Mouse (Mus musculus) liver, embryonic 12.5 days (tissue): ENCODE measurements around the gene Uggt1. TPM values are rescaled to one million over a fixed set of nuclear protein-coding genes. Genes with fewer than 3 reads are reported as not detected.

ENCODE experiments used
- ATAC-seq: fragments of 200-750 bp; cut with Nextera tagmentation; 2 replicates; pipeline ENCODE4 v1.8.0; 2017; ENCODE audit warnings: moderate number of reproducible peaks, mild to moderate bottlenecking, moderate library complexity
- H3K27ac ChIP-seq: fragments of 300-500 bp; sonication (generic); 2 replicates; pipeline ENCODE4 v1.5.1; 2016; ENCODE audit warnings: mild to moderate bottlenecking
- H3K27me3 ChIP-seq: fragments of 300-500 bp; sonication (generic); replicated peaks from 2 replicates; pipeline ENCODE4 v1.6.1; 2016; ENCODE audit warnings: mild to moderate bottlenecking, moderate library complexity
- H3K36me3 ChIP-seq: fragments of 300-500 bp; sonication (generic); 2 replicates; pipeline ENCODE4 v1.6.1; 2016; ENCODE audit warnings: mild to moderate bottlenecking, moderate library complexity
- H3K4me1 ChIP-seq: fragments of 300-500 bp; sonication (generic); 2 replicates; pipeline ENCODE4 v1.6.1; 2016
- H3K4me2 ChIP-seq: fragments of 300-500 bp; sonication (generic); 2 replicates; pipeline ENCODE4 v1.6.1; 2016; ENCODE audit warnings: mild to moderate bottlenecking, moderate library complexity
- H3K4me3 ChIP-seq: fragments of 300-500 bp; sonication (generic); 2 replicates; pipeline ENCODE4 v1.5.1; 2016; ENCODE audit warnings: mild to moderate bottlenecking, moderate library complexity
- H3K9ac ChIP-seq: fragments of 300-500 bp; sonication (generic); 2 replicates; pipeline ENCODE4 v1.6.1; 2016; ENCODE audit warnings: mild to moderate bottlenecking, moderate library complexity
- H3K9me3 ChIP-seq: fragments of 300-500 bp; sonication (generic); replicated peaks from 2 replicates; pipeline ENCODE4 v1.6.1; 2016; ENCODE audit warnings: mild to moderate bottlenecking, moderate library complexity
- WGBS: fragments of 180-500 bp; shearing (Covaris S2); methylation state at CpG from one replicate; pipeline ENCODE4 v1.1.7; 2016; ENCODE audit not compliant: insufficient replicate concordance; 5-methylcytosine and 5-hydroxymethylcytosine counted together
- polyA plus RNA-seq: library from polyadenylated mRNA; unstranded; fragments of >200 nt; fragmentation: Nextera tagmentation; extraction: Ambion mirVana; gene quantifications from 2 replicates; pipeline ENCODE4 v1.2.1, GENCODE M21; 2016

Uggt1 gene
- polyA plus RNA-seq, 1 experiment from 2014 or later = 28.5 TPM

GRCm38 (mm10) chr1:36129126-36129525 lies 115.4 kb downstream of the Uggt1 start:
- peaks cover 52% of the 10 kb centered on the region for H3K4me1 ChIP-seq
- no peak overlapping the region for H3K4me2 ChIP-seq
- no peaks in the 10 kb centered on the region for H3K36me3 ChIP-seq
- peaks cover 2% of the 10 kb centered on the region; the same call in 1 of the 2 replicates for H3K27me3 ChIP-seq
- peak overlapping the region; percentile 87 for H3K27ac ChIP-seq
- ATAC-seq = no peak
- no peak overlapping the region; the same call in 1 of the 2 replicates for H3K9ac ChIP-seq
- no peaks in the 10 kb centered on the region for H3K9me3 ChIP-seq
- 21% methylated on average over 4 of the region's 4 CpGs for whole genome bisulfite sequencing
- H3K4me3 ChIP-seq = no peak overlapping the region

- peaks cover 19% of the 10 kb centered on the region for H3K4me1 ChIP-seq
- H3K27me3 ChIP-seq = peaks cover 3% of the 10 kb centered on the region; the same call in 1 of the 2 replicates
- H3K9ac ChIP-seq = no peak overlapping the region
- H3K4me3 ChIP-seq = no peak overlapping the region
- H3K9me3 ChIP-seq = no peaks in the 10 kb centered on the region
- no peak overlapping the region for H3K4me2 ChIP-seq
- 75% methylated on average over 7 of the region's 7 CpGs for WGBS
- no peak overlapping the region for H3K27ac ChIP-seq
- H3K36me3 ChIP-seq = no peaks in the 10 kb centered on the region
- no peak for ATAC-seq
Observed at GRCm38 (mm10) chr1:36125076-36125475, 119.4 kb downstream of the Uggt1 start.

GRCm38 (mm10) chr1:36121172-36121571 lies 123.3 kb downstream of the Uggt1 start:
- ATAC-seq = no peak
- H3K4me2 ChIP-seq = no peak overlapping the region
- no peak overlapping the region for H3K9ac ChIP-seq
- H3K36me3 ChIP-seq = no peaks in the 10 kb centered on the region
- no peak overlapping the region for H3K4me3 ChIP-seq
- H3K27ac ChIP-seq = no peak overlapping the region
- no peaks in the 10 kb centered on the region for H3K9me3 ChIP-seq
- H3K4me1 ChIP-seq = no peaks in the 10 kb centered on the region
- peaks cover 10% of the 10 kb centered on the region; the same call in 1 of the 2 replicates for H3K27me3 ChIP-seq
- 78% methylated on average over 8 of the region's 8 CpGs for WGBS

GRCm38 (mm10) chr1:36119426-36119825 lies 125.1 kb downstream of the Uggt1 start:
- Histone ChIP-seq H3K9me3 (no peaks in the 10 kb centered on the region), H3K27me3 (peaks cover 27% of the 10 kb centered on the region), H3K4me2 (no peak overlapping the region), H3K9ac (no peak overlapping the region), H3K4me3 (no peak overlapping the region), H3K27ac (no peak overlapping the region), H3K4me1 (no peaks in the 10 kb centered on the region), H3K36me3 (no peaks in the 10 kb centered on the region)
- no peak for ATAC-seq
- 73% methylated on average over 4 of the region's 4 CpGs for WGBS

GRCm38 (mm10) chr1:36118958-36119357 lies 125.6 kb downstream of the Uggt1 start:
- Histone ChIP-seq H3K27ac (no peak overlapping the region), H3K36me3 (no peaks in the 10 kb centered on the region), H3K9ac (no peak overlapping the region), H3K4me1 (no peaks in the 10 kb centered on the region), H3K4me3 (no peak overlapping the region), H3K4me2 (no peak overlapping the region), H3K27me3 (peaks cover 28% of the 10 kb centered on the region), H3K9me3 (no peaks in the 10 kb centered on the region)
- ATAC-seq = no peak
- 68% methylated on average over 3 of the region's 3 CpGs for WGBS

- Histone ChIP-seq H3K9ac (no peak overlapping the region), H3K9me3 (no peaks in the 10 kb centered on the region), H3K4me2 (no peak overlapping the region), H3K4me1 (no peaks in the 10 kb centered on the region), H3K36me3 (no peaks in the 10 kb centered on the region), H3K4me3 (no peak overlapping the region), H3K27ac (no peak overlapping the region), H3K27me3 (peaks cover 35% of the 10 kb centered on the region)
- no peak for ATAC-seq
- WGBS = 75% methylated on average over 9 of the region's 9 CpGs
Observed at GRCm38 (mm10) chr1:36118061-36118685, 126.3 kb downstream of the Uggt1 start.

GRCm38 (mm10) chr1:36116488-36116887 lies 128.0 kb downstream of the Uggt1 start:
- ATAC-seq = no peak
- Histone ChIP-seq H3K9me3 (no peaks in the 10 kb centered on the region), H3K36me3 (no peaks in the 10 kb centered on the region), H3K27me3 (peaks cover 39% of the 10 kb centered on the region), H3K4me3 (no peak overlapping the region), H3K27ac (no peak overlapping the region), H3K4me1 (no peaks in the 10 kb centered on the region), H3K4me2 (no peak overlapping the region), H3K9ac (no peak overlapping the region)
- WGBS = 59% methylated on average over 5 of the region's 5 CpGs

- H3K27ac ChIP-seq = no peak overlapping the region
- ATAC-seq = no peak
- 77% methylated on average over 3 of the region's 3 CpGs for WGBS
- H3K4me1 ChIP-seq = no peaks in the 10 kb centered on the region
- peaks cover 39% of the 10 kb centered on the region for H3K27me3 ChIP-seq
- H3K4me2 ChIP-seq = no peak overlapping the region
- no peak overlapping the region for H3K4me3 ChIP-seq
- H3K9me3 ChIP-seq = no peaks in the 10 kb centered on the region
- H3K36me3 ChIP-seq = no peaks in the 10 kb centered on the region
- no peak overlapping the region for H3K9ac ChIP-seq
Observed at GRCm38 (mm10) chr1:36114844-36115243, 129.7 kb downstream of the Uggt1 start.

- H3K4me2 ChIP-seq = no peak overlapping the region
- H3K9ac ChIP-seq = no peak overlapping the region
- H3K4me3 ChIP-seq = no peak overlapping the region
- no peaks in the 10 kb centered on the region for H3K36me3 ChIP-seq
- H3K4me1 ChIP-seq = no peaks in the 10 kb centered on the region
- H3K9me3 ChIP-seq = no peaks in the 10 kb centered on the region
- no peak overlapping the region for H3K27ac ChIP-seq
- 53% methylated on average over 8 of the region's 8 CpGs for WGBS
- peaks cover 45% of the 10 kb centered on the region for H3K27me3 ChIP-seq
- ATAC-seq = no peak
Observed at GRCm38 (mm10) chr1:36113670-36114069, 130.8 kb downstream of the Uggt1 start.

GRCm38 (mm10) chr1:36112665-36113064 lies 131.9 kb downstream of the Uggt1 start:
- H3K4me1 ChIP-seq = no peaks in the 10 kb centered on the region
- H3K27me3 ChIP-seq = peaks cover 45% of the 10 kb centered on the region
- H3K36me3 ChIP-seq = no peaks in the 10 kb centered on the region
- WGBS = 69% methylated on average over 3 of the region's 3 CpGs
- no peaks in the 10 kb centered on the region for H3K9me3 ChIP-seq
- H3K27ac ChIP-seq = no peak overlapping the region
- no peak for ATAC-seq
- H3K9ac ChIP-seq = no peak overlapping the region
- no peak overlapping the region for H3K4me2 ChIP-seq
- no peak overlapping the region for H3K4me3 ChIP-seq

- Histone ChIP-seq H3K4me1 (no peaks in the 10 kb centered on the region), H3K27ac (no peak overlapping the region), H3K4me3 (no peak overlapping the region), H3K9me3 (no peaks in the 10 kb centered on the region), H3K9ac (no peak overlapping the region), H3K4me2 (no peak overlapping the region), H3K27me3 (peaks cover 27% of the 10 kb centered on the region), H3K36me3 (peaks cover 21% of the 10 kb centered on the region)
- no peak for ATAC-seq
- WGBS = 80% methylated on average over 4 of the region's 4 CpGs
Observed at GRCm38 (mm10) chr1:36109987-36110386, 134.5 kb downstream of the Uggt1 start.

- H3K27me3 ChIP-seq = 0 out of 2 replicates have a peak, but pooled peaks cover 7% of the 10 kb centered on the region
- no peak for ATAC-seq
- 85% methylated on average over 11 of the region's 11 CpGs for WGBS
Observed at GRCm38 (mm10) chr1:36105917-36106706, 138.4 kb downstream of the Uggt1 start.

More at GRCm38 (mm10) chr1:36105917-36106706, 138.4 kb downstream of the Uggt1 start:
- Histone ChIP-seq H3K36me3 (peaks cover 60% of the 10 kb centered on the region), H3K4me3 (no peak overlapping the region), H3K9ac (no peak overlapping the region), H3K27ac (0 out of 2 replicates have a peak overlapping the region, but pooled peaks have one; percentile 36), H3K4me2 (no peak overlapping the region), H3K9me3 (no peaks in the 10 kb centered on the region), H3K4me1 (peaks cover 3% of the 10 kb centered on the region)
